Mouse (Mus musculus) liver, postnatal 0 days (tissue): ENCODE data around the gene Retreg3. TPM values are rescaled to one million over a fixed set of nuclear protein-coding genes. Genes with fewer than 3 reads are reported as not detected.

Experiments
- ATAC-seq: fragments of 200-750 bp; cut with Nextera tagmentation; 2 replicates; pipeline ENCODE4 v1.8.0; 2017; ENCODE audit warnings: mild to moderate bottlenecking, moderate library complexity
- DNase-seq: peaks from one replicate; pipeline ENCODE4 v3.0.0-alpha.2; 2016
- H3K27ac ChIP-seq: fragments of 300-500 bp; sonication (generic); 2 replicates; pipeline ENCODE4 v1.5.1; 2014; ENCODE audit warnings: antibody characterized with exemption, moderate library complexity, mild to moderate bottlenecking, low read depth
- H3K27me3 ChIP-seq: fragments of 300-500 bp; sonication (generic); 2 replicates; pipeline ENCODE4 v1.6.1; 2014; ENCODE audit warnings: low read length, control low read depth, mixed read lengths; ENCODE audit not compliant: insufficient read depth
- H3K36me3 ChIP-seq: fragments of 300-500 bp; sonication (generic); replicated peaks from 2 replicates; pipeline ENCODE4 v1.6.1; 2014; ENCODE audit warnings: mild to moderate bottlenecking, control low read depth, low read length, moderate library complexity, mixed read lengths; ENCODE audit not compliant: insufficient read depth
- H3K4me1 ChIP-seq: fragments of 300-500 bp; sonication (generic); 2 replicates; pipeline ENCODE4 v1.6.1; 2014; ENCODE audit warnings: antibody characterized with exemption, mild to moderate bottlenecking, control low read depth; ENCODE audit not compliant: insufficient read depth
- H3K4me2 ChIP-seq: fragments of 300-500 bp; sonication (generic); 2 replicates; pipeline ENCODE4 v1.6.1; 2014; ENCODE audit warnings: low read depth, mild to moderate bottlenecking, low read length, moderate library complexity, mixed read lengths
- H3K4me3 ChIP-seq: fragments of 300-500 bp; sonication (generic); 2 replicates; pipeline ENCODE4 v1.5.1; 2014; ENCODE audit warnings: low read depth, low read length
- H3K9ac ChIP-seq: fragments of 300-500 bp; sonication (generic); replicated peaks from 2 replicates; pipeline ENCODE4 v1.6.1; 2014; ENCODE audit warnings: mild to moderate bottlenecking, moderate library complexity
- H3K9me3 ChIP-seq: fragments of 300-500 bp; sonication (generic); 2 replicates; pipeline ENCODE4 v1.6.1; 2016; ENCODE audit warnings: mild to moderate bottlenecking, control low read depth, low read length, mixed read lengths
- CTCF ChIP-seq: sonication (generic); IDR thresholded peaks from 2 replicates; pipeline ENCODE4 v1.5.1; 2016; ENCODE audit warnings: antibody characterized with exemption, low read depth
- EP300 ChIP-seq: IDR thresholded peaks from 2 replicates; pipeline ENCODE4 v1.6.1; 2016; ENCODE audit warnings: antibody characterized with exemption, low read depth, mild to moderate bottlenecking
- WGBS: fragments of 180-500 bp; shearing (Covaris S2); extraction: QIAGEN DNeasy Blood & Tissue Kit; methylation state at CpG from one replicate; pipeline ENCODE4 v1.1.7; 2014; ENCODE audit not compliant: insufficient replicate concordance; 5-methylcytosine and 5-hydroxymethylcytosine counted together
- polyA plus RNA-seq: library from polyadenylated mRNA; unstranded; fragments of >200 nt; fragmentation: Nextera tagmentation; extraction: Ambion mirVana; gene quantifications from 2 replicates; pipeline ENCODE4 v1.2.1, GENCODE M21; 2015

Retreg3 gene
- polyA plus RNA-seq, 1 experiment from 2014 or later = 9.4 TPM

GRCm38 (mm10) chr11:101065002-101065401 lies 54.7 kb downstream of the Retreg3 start:
- 68% methylated on average over 9 of the region's 9 CpGs for WGBS
- H3K4me1 ChIP-seq = peaks cover 54% of the 10 kb centered on the region

GRCm38 (mm10) chr11:101064462-101064861 lies 55.2 kb downstream of the Retreg3 start:
- Histone ChIP-seq H3K9me3 (no peaks in the 10 kb centered on the region), H3K27me3 (no peaks in the 10 kb centered on the region), H3K27ac (peak overlapping the region; percentile 98), H3K4me1 (peaks cover 53% of the 10 kb centered on the region), H3K36me3 (peaks cover 11% of the 10 kb centered on the region), H3K4me3 (no peak overlapping the region), H3K9ac (peak overlapping the region; percentile 58; the same call in 1 of the 2 replicates), H3K4me2 (peak overlapping the region; percentile 58)
- no peak for TF ChIP-seq EP300
- no peak for TF ChIP-seq CTCF
- no peak for DNase-seq
- 66% methylated on average over 4 of the region's 4 CpGs for WGBS
- no peak for ATAC-seq

More at GRCm38 (mm10) chr11:101065002-101065401, 54.7 kb downstream of the Retreg3 start:
- H3K27ac ChIP-seq = peak overlapping the region; percentile 98
- H3K4me3 ChIP-seq = no peak overlapping the region
- ATAC-seq (no peak), DNase-seq (no peak)
- no peaks in the 10 kb centered on the region for H3K27me3 ChIP-seq
- TF ChIP-seq EP300 = no peak
- no peak for TF ChIP-seq CTCF
- peaks cover 11% of the 10 kb centered on the region for H3K36me3 ChIP-seq
- no peak overlapping the region for H3K4me2 ChIP-seq
- no peaks in the 10 kb centered on the region for H3K9me3 ChIP-seq
- H3K9ac ChIP-seq = no peak overlapping the region

DNA sequence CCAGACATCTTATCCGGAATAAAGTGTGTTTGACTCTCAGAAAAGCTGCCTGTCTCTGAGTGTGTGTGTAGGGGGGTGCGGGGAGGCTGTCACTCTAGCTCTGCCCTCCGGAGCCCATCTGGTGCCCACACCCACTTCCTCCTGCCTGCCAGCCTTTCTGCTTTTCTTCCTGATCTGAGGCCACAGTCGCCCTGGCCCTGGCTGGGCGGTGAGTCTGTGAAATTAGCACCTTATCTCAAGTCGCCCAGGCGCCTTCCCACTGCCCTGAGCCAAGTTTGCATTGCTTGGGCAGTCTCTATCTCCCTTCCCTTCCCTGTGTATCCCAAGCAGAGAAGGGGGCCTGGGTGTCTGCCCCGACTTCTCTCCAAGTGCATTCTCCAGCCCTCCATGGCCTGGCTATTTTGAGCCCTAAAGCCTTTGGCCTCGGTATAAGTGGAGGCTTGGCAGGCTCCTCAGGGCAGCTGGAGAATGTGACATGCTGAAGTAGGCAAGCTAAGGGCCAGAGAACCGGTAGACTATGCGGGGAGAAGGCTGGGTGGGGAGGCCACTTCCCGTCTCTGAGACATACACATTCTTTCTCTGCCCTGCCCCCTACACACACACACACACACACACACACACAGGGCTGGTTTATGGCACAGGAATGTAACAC lies 55.9 kb downstream of the Retreg3 start:
- Histone ChIP-seq H3K4me3 (peak overlapping the region; percentile 1; the same call in 1 of the 2 replicates), H3K36me3 (peaks cover 16% of the 10 kb centered on the region), H3K4me1 (peaks cover 50% of the 10 kb centered on the region), H3K27me3 (no peaks in the 10 kb centered on the region), H3K9me3 (no peaks in the 10 kb centered on the region), H3K9ac (peak overlapping the region; percentile 58), H3K4me2 (peak overlapping the region; percentile 58), H3K27ac (peak overlapping the region; percentile 98)
- TF ChIP-seq CTCF = no peak
- peak; percentile 93 for TF ChIP-seq EP300
- DNase-seq = peak; percentile 87
- 3% methylated on average over 12 of the region's 12 CpGs for WGBS
- peak; percentile 93 for ATAC-seq

DNA sequence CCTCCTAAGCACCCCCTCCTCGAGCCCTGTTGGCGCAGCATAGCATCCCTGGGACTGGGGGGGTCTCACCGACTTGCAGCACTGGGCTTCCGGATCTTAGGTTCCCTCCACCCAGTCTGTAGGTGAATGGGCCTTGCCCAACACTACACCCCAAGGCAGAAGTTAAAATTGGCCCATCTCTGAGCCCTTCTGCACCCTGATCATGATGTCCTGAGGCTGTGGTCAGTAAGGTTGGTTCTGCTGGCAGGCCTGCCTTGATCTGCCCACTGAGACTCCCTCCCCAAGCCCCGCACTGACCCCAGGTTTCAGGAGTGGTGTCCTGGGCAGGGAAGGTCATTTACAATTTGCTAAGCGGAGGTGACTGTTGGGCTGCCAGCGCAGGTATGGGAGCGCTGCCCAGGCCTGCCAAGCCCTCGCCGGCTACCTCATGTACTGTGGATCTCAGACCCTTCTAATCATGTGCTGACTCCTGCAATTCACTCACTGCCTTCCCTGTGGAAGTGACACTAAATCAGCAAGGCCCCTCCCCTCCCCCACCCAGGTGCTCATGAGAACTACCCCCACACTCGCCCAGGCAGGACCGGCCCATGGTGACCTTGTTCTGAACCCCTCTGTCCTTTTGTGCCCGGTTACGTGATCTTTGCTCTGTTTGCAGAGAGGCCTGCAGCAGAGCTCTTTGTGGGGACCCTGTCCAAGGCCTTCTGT lies 56.6 kb downstream of the Retreg3 start:
- Histone ChIP-seq H3K27ac (peak overlapping the region; percentile 98), H3K27me3 (no peaks in the 10 kb centered on the region), H3K9me3 (no peaks in the 10 kb centered on the region), H3K4me1 (peaks cover 50% of the 10 kb centered on the region), H3K9ac (peak overlapping the region; percentile 58), H3K36me3 (peaks cover 22% of the 10 kb centered on the region), H3K4me2 (peak overlapping the region; percentile 58), H3K4me3 (0 out of 2 replicates have a peak overlapping the region, but pooled peaks have one; percentile 1)
- ATAC-seq = no peak
- WGBS = 53% methylated on average over 14 of the region's 14 CpGs
- no peak for TF ChIP-seq CTCF
- DNase-seq = peak; percentile 72

DNA sequence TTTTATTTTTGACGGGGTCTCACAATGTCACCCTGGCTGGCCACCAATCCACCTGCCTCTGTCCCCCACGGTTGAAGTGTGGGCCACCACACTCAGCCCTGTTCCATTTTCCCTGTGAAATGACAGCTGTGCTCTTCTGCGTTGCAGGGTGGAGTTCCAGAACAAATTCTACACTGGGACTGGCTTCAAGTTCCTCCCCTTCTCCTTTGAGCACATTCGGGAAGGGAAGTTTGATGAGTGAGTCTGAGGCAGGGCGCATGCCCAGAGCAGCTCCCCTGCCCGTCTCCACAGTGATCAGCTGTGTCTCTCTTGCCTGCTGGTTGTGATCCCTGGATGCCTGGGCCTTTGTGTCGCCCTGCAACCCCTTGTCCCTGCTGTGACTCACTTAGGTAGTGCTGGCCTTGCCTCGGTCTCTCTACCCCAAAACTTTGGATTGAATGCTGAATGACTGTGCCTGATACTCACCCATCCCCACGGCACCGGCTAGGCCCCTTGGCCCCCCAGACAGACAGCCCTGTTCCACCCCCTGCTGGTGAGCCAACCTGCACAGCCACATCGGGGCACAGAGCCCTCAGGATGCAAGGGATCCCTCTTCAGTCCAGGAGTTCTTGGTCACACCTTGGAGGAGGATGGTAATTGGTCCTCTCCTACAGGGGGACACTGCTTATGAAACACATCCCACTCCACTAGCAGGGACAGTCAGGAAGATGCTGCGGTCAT lies 57.4 kb downstream of the Retreg3 start:
- Histone ChIP-seq H3K4me2 (no peak overlapping the region), H3K36me3 (peaks cover 27% of the 10 kb centered on the region), H3K4me1 (peaks cover 50% of the 10 kb centered on the region), H3K9ac (peak overlapping the region; percentile 58; the same call in 1 of the 2 replicates), H3K4me3 (no peak overlapping the region), H3K9me3 (no peaks in the 10 kb centered on the region), H3K27me3 (no peaks in the 10 kb centered on the region), H3K27ac (peak overlapping the region; percentile 98)
- ATAC-seq = no peak
- no peak for DNase-seq
- WGBS = 72% methylated on average over 12 of the region's 12 CpGs
- TF ChIP-seq CTCF = peak; percentile 27; the same call in 1 of the 2 replicates
- no peak for TF ChIP-seq EP300

DNA sequence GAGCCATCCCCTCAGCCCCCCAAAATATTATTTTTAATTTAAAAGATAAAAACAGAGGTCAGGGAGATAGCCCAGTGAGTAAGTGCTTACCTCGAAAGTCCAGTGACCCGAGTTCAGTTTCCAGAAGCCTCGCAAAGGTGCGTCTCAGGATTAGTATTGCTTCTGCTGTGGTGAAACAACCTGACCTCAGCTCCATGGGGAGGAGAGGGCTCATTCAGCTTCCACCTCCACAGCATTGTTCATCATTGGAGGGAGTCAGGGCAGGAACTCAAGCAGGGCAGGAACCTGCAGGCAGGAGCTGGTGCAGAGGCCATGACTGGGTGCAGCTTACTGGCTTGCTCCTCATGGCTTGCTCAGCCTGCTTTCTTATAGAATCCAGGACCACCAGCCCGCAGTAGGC lies 58.6 kb downstream of the Retreg3 start:
- 86% methylated on average over 5 of the region's 5 CpGs for WGBS
- no peak for ATAC-seq

More for the DNA sequence above, 58.6 kb downstream of the Retreg3 start:
- H3K27me3 ChIP-seq = no peaks in the 10 kb centered on the region
- H3K4me3 ChIP-seq = no peak overlapping the region
- no peak for DNase-seq
- no peak overlapping the region for H3K27ac ChIP-seq
- peaks cover 40% of the 10 kb centered on the region for H3K36me3 ChIP-seq
- H3K4me2 ChIP-seq = no peak overlapping the region
- no peak overlapping the region for H3K9ac ChIP-seq
- H3K4me1 ChIP-seq = peaks cover 44% of the 10 kb centered on the region
- TF ChIP-seq EP300 (no peak), CTCF (no peak)
- H3K9me3 ChIP-seq = no peaks in the 10 kb centered on the region
